Mouse (Mus musculus): ENCODE measurements at regions not wholly inside any gene's neighbourhood (a gene's known extent, or its start where the extent isn't known, plus 50 kb on each side); places are given as distances from the start of the nearest gene placed in this dataset.

DNA sequence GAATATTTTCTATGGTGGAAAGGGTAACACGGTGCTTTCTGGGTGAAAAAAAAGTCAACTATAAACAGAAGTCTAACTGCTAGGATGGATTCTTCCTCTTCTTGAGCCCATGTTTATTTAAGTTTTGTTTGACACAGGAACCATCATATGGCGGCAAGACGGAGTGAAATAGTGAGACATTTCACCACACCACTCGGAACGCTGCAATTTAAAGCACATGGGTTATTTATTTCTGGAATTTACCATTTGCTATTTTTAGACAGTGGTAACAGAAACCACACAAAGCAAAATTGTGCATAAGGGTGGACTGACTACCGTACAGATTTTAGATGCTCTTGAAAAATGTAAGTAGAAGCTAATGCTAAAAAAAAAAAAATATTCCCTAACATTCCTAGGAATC lies 103.1 kb upstream of the Ldb2 start:
- TF ChIP-seq POLR2A (IDR thresholded peaks at IDR 0.05; ENCODE audit: extremely low read depth, insufficient read depth, low read length) (no peak), CTCF (IDR thresholded peaks at IDR 0.05; ENCODE audit: low read depth, low read length) (no peak)

All from liver, adult 2 months (tissue).